Mouse (Mus musculus): ENCODE measurements at regions not wholly inside any gene's neighbourhood (a gene's known extent, or its start where the extent isn't known, plus 50 kb on each side); places are given as distances from the start of the nearest gene placed in this dataset.

DNA sequence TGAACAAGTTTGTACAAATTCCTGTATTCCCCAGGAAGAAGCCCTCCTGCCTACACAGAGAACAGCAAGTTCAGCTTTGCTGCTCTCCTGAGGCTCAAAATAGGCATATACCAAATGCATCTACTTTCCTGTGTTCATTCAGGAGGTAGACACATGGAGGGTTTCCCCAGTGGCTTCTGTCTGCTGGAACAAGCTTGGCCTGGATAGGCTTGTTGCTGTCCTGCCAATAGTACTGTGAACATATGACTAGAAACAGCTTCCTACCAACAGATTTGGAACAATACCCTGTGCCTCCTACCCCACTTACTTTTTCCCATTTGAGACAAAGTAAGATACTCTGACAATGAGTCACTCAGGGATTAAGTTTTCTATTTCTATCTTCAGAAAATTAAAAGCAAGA is 93.8 kb upstream of the Wdpcp start:
- in situ Hi-C loops (cut with MboI; ENCODE audit: unreplicated experiment in 2 of 2) = no loop called here

DNA sequence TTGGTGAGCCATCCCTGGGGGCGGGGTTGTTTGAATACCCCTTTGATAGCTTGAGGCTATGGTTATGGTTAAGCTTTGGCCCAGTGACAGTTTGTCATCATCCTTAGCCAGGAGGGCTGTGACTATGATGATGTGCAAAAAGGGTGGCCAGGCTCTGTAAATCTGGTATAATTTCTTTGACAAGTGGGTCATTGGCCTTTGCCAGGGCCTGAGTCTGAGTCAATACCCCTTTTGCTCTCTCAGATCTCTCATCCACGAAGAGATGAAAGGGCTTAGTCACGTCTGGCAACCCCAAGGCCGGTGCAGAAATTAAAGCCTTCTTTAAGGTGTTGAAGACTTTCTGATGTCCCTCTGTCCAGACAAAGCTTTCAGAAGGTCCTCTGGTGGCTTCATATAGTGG is 99.7 kb upstream of the Ugp2 start:
- in situ Hi-C loops (cut with MboI; ENCODE audit: unreplicated experiment in 2 of 2) = loop anchor here in 1 of 2 experiments (25.0 kb wide), 2 partner anchors 1033 to 1658 kb away; no protein-coding TSS in a partner anchor

DNA sequence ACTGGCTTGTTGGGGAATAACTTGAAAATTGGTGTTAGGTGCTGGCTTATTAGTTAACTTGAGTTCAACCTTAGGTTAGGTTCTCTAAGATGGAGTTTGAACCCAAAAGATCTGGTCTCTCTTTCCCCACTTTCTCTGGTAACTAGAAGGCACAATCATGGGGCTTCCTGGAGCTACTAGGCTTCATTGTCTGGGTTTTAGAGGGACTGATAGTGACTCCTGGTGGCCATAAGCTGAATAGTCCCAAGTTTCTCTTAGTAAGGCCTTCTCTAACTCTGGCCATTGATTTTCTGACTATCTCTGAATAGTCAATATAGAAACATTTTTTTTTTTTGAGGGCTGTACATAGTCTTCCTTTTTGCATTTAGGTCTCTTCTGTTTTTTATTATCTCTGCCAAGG is 97.5 kb upstream of the Ugp2 start:
- in situ Hi-C loops (cut with MboI; ENCODE audit: unreplicated experiment in 2 of 2) = loop anchor here (5.0 to 25.0 kb wide), 6 partner anchors 564 to 1656 kb away; no protein-coding TSS in a partner anchor

DNA sequence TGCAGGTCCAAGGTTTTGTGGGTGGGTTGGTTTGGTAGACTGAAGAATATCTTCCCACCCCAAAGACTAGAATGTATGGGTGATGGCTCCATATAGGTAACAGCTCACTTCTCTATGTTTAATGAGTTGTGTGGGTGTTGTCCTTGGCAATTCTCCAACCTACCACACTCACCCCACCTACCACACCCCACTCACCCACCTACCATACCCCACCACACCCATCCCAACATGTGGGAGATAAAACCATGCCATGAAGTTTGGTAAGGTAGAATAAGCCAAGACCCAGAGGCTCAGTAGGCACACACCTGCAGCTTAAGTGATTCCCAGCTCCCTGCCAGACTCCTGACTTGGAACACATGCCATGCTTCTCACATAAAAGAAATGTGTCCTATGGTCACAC is 89.0 kb upstream of the Ugp2 start:
- in situ Hi-C loops (cut with MboI; ENCODE audit: unreplicated experiment in 2 of 2) = loop anchor here (10.0 to 25.0 kb wide), 4 partner anchors 555 to 1648 kb away; no protein-coding TSS in a partner anchor

DNA sequence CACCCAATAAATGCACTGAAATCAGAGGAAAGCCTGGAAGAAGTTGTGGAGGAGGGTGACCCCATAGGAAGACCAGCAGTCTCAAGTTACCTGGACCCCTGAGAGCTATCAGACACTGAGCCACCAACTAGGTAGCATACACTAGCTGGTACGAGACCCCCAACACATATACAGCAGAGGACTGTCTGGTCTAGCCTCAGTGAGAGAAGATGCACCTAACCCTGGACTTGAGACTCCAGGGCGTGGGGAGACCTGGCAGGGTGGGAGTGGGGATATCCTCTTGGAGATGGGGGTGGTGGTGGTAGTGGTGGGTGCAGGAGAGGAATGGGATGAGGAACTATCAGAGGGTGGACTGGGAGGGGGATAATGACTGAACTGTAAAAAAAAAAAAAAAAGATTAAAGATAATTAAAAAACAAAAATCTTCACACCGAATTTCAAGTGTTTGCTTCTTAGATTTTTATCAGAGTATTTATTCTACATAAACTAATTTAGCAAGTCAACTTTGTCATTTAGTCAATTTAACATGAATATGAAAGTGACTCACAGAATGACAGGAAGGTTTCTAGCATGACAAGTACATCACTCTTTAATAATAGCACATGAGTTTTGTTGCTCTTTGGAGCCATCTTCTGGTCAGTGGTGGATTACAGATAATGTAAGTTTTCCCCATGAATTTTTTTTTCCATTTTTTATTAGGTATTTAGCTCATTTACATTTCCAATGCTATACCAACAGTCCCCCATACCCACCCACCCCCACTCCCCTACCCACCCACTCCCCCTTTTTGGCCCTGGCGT is 82.5 kb upstream of the Ugp2 start:
- in situ Hi-C loops (cut with MboI; ENCODE audit: unreplicated experiment in 2 of 2) = loop anchor here in 1 of 2 experiments (5.0 to 25.0 kb wide), 4 partner anchors 276 to 1641 kb away; no protein-coding TSS in a partner anchor

DNA sequence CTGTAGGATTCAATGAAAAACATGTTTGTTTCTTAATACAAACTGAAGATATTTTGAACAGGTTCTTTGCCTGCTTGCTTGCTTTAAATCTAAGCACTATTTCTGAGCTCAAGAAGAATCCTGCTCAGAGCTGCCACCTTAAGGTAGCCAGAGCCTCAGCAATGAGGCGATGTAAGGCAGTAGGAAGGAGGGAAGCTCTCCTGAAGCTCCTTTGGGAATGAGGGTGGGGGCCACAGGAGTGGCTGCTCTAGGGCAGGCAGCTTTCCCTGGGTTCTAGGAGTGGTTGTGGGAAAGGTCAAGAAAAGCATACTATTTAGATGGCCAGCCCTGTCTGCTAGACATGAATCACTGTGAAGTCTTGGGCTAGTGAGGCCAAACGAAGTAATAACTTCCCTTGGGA is 62.7 kb upstream of the Ugp2 start:
- in situ Hi-C loops (cut with MboI; ENCODE audit: unreplicated experiment in 2 of 2) = loop anchor here in 1 of 2 experiments (10.0 kb wide), 1 partner anchor 119 kb away; no protein-coding TSS in a partner anchor

DNA sequence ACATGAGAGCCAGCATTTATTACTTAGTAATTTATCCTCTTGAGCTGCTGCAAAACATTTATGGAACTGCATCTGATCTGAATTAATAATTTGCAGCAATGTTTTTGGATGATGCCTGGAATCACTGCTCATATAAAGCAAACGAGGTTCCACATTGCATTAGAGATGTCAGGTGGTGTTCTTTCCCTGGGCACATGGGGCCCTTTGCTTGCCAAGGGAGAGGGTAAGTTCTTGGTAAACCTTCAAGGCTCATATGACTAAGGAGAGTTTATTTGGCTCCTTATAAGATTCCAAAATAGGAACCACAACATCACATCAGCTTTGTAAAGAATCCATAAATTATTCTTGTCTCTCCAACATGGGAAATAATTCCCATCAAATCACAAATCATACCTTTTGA is 59.0 kb upstream of the Ugp2 start:
- in situ Hi-C loops (cut with MboI; ENCODE audit: unreplicated experiment in 2 of 2) = loop anchor here in 1 of 2 experiments (10.0 kb wide), 1 partner anchor 115 kb away; no protein-coding TSS in a partner anchor

DNA sequence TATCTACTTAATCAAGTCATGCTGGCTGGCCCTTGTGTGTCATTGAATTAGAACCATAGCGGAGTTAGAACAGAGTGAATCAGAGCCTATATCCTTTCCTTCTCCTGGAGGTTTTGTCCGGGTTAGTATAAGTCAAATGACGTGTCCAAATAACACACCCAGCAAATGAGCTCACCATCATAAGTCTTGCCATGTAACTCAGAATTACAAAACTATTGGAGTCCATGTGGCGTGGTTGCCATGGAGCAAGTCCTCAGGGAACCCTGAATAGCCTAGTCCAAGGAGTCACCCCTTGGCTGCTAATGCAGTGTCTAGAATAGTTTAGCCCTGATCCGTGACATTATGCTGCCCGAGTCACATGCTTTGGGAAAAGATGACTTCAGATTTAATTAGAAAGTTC is 57.7 kb upstream of the Ugp2 start:
- in situ Hi-C loops (cut with MboI; ENCODE audit: unreplicated experiment in 2 of 2) = loop anchor here in 1 of 2 experiments (10.0 kb wide), 1 partner anchor 114 kb away; no protein-coding TSS in a partner anchor

DNA sequence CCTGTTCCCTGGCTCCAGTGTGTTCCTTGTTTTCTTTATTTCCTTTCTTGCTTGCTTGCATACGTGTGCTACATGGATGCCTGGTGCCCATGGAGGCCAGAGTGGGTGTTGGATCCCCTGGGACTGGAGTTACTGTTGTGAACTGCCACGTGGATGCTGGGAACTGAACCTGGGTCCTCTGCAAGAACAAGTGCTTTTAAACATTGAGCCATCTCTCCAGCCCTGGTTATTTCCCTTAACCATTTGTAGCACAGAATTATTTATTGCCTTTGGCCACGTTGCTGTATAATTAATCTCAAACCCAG is 57.0 kb upstream of the Ugp2 start:
- in situ Hi-C loops (cut with MboI; ENCODE audit: unreplicated experiment in 2 of 2) = loop anchor here in 1 of 2 experiments (10.0 kb wide), 1 partner anchor 113 kb away; no protein-coding TSS in a partner anchor

DNA sequence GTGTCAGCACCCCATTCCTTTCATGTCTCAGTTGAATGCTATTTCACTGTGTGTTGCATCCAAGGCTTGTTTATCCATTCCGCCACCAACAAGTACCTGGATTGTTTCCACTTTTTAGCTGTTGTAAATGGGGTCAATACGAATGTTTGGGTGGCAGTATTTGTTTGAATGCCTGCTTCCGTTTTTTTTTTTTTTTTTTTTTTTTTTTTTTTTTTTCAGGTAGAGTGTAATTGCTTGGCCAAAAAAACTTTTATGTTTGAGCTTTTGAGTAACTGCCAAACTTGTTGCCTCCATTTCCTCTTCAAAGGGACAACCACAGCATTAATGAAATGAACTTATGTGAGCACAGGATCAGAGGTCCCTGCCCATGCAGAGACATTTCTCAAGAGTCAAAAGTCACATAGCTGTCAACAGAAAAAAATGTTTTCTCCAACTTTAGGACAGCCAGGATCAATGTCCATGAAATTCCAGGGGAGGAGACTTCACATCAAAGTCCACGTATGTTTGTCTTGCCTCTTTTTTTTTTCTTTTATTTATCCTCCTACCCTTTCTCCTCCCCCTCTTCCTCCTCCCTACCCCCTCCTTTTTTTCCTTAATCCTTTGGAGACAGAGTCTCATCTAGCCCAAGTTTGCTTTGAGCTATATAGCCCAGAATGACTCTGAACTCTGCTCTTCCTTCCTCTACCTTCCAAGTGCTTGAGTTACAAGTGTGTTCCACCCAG is 56.5 kb upstream of the Ugp2 start:
- in situ Hi-C loops (cut with MboI; ENCODE audit: unreplicated experiment in 2 of 2) = loop anchor here in 1 of 2 experiments (10.0 kb wide), 1 partner anchor 113 kb away; no protein-coding TSS in a partner anchor

DNA sequence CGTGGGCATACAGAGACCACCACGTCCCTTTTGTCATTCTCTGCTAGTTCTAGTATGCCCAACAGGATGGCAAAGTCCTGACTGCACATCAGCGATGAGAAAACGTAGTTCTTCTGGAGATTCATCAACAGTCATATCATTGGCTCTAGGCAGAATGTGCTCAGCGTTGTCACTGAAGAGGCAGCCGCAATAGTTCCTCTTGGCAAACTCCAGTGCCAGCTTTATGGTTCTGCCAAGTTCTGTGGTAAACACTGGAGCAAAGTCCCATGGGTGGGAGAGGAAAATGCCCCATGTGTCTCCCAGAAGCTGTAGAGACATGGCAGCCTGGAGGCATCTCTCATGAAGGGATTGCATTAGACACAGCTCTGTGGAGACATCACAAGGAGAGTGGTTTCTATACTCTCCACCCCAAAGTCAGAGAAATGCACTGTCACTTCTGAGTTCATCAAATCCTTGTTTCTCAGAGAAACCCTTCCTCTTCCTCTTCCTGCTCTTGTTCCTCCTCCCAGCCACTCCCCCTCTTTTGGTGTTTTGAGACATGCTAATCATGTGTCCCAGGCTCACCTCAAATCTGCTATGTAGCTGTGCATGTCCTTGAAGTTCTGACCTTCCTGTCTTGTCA is 54.6 kb upstream of the Ugp2 start:
- in situ Hi-C loops (cut with MboI; ENCODE audit: unreplicated experiment in 2 of 2) = loop anchor here in 1 of 2 experiments (10.0 kb wide), 1 partner anchor 111 kb away; no protein-coding TSS in a partner anchor

DNA sequence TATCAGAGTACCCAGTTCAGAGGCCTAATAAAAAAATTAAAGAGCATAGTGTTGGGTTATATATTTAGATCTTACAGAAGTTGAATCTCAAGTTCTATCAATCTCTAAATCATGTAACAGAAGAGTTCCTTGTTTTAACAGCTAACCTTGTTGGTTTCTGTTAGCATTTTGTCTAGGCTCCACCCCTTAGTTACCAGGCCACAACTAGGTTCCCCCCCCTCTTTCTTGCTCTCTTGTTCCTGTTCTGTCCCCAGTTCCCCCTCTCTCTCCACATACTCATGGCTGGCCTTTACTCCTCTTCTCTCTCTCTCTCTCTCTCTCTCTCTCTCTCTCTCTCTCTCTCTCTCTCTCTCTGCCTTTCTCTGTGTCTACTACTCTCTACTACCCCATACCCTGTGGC is 53.3 kb upstream of the Ugp2 start:
- in situ Hi-C loops (cut with MboI; ENCODE audit: unreplicated experiment in 2 of 2) = loop anchor here in 1 of 2 experiments (10.0 kb wide), 1 partner anchor 110 kb away; no protein-coding TSS in a partner anchor

DNA sequence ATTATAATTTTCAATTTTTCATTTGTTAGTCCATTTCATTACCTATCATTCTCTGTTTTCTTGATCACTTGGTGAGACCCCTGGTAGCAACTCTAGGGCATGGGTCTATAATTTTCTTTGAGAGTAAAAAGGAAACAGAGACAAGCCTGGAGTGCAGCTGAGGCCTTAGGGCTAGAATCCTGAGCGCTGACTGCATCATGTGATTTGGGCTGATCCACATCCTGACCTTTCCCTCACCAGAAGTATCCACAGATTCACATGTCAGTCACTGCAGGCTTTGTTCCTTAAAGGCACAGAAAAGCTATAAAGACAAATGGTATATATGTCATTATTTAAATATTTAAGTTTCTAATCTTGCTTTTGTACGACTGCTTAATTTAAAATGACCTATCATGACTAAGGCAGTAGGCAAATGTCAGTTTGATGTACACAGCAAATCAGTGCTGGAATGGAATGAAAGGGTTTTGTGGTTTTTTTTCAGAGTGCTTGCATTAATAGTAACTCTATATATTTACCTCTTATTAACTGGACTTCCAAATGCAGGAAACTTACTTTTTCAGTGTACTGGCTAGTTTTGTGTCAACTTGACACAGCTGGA is 51.4 kb upstream of the Ugp2 start:
- in situ Hi-C loops (cut with MboI; ENCODE audit: unreplicated experiment in 2 of 2) = loop anchor here in 1 of 2 experiments (10.0 kb wide), 1 partner anchor 108 kb away; no protein-coding TSS in a partner anchor
